Mouse (Mus musculus) myocyte (in vitro differentiated cells): ENCODE data around the gene Olfr195. TPM values are rescaled to one million over a fixed set of nuclear protein-coding genes. Genes with fewer than 3 reads are reported as not detected.

ENCODE experiments used
- H3K27me3 ChIP-seq: one replicate; pipeline ENCODE4 v1.6.1; 2011; ENCODE audit not compliant: control insufficient read depth, insufficient read depth, insufficient read length
- H3K36me3 ChIP-seq: one replicate; pipeline ENCODE4 v1.6.1; 2011; ENCODE audit not compliant: control insufficient read depth, insufficient read depth
- H3K4me2 ChIP-seq: one replicate; pipeline ENCODE4 v1.6.1; 2011; ENCODE audit warnings: low read depth, control low read depth
- H3K4me3 ChIP-seq: one replicate; pipeline ENCODE4 v1.5.1; 2011; ENCODE audit warnings: mild to moderate bottlenecking, control low read depth, moderate library complexity
- H3K79me2 ChIP-seq: one replicate; pipeline ENCODE4 v1.6.1; 2011; ENCODE audit not compliant: control insufficient read depth, insufficient read depth
- H3ac ChIP-seq: one replicate; pipeline ENCODE4 v1.6.1; 2011; ENCODE audit not compliant: control insufficient read depth, insufficient read length
- CEBPB ChIP-seq: IDR thresholded peaks from 2 replicates; pipeline ENCODE4 v1.6.1; 2011; ENCODE audit warnings: mild to moderate bottlenecking, moderate library complexity; ENCODE audit not compliant: poor library complexity, insufficient read depth, severe bottlenecking
- E2F4 ChIP-seq: IDR thresholded peaks from one replicate; pipeline ENCODE4 v1.6.1; 2011; ENCODE audit warnings: mild to moderate bottlenecking, control low read depth, moderate library complexity; ENCODE audit not compliant: insufficient read depth
- MAX ChIP-seq: IDR thresholded peaks from one replicate; pipeline ENCODE4 v1.6.1; 2011; ENCODE audit warnings: low read depth, mild to moderate bottlenecking, control low read depth
- MYOD1 ChIP-seq, 3 experiments: IDR thresholded peaks; one replicate each; pipeline ENCODE4 v1.6.1; 2011; ENCODE audit warnings: control low read depth in 2 of 3, low read depth in 2 of 3, mild to moderate bottlenecking in 2 of 3, moderate library complexity in 1 of 3; ENCODE audit not compliant: insufficient read length in 2 of 3, control insufficient read depth in 1 of 3
- MYOG ChIP-seq, 3 experiments: IDR thresholded peaks; one replicate each; pipeline ENCODE4 v1.6.1; 2011; ENCODE audit warnings: control low read depth in 2 of 3, low read depth in 2 of 3, mild to moderate bottlenecking in 2 of 3; ENCODE audit not compliant: insufficient read length in 2 of 3, control insufficient read depth in 1 of 3, insufficient read depth in 1 of 3
- POLR2A ChIP-seq: IDR thresholded peaks from one replicate; pipeline ENCODE4 v1.6.1; 2011; ENCODE audit warnings: low read depth, mild to moderate bottlenecking, control low read depth, moderate library complexity; ENCODE audit not compliant: insufficient read length
- POLR2AphosphoS2 ChIP-seq: IDR thresholded peaks from one replicate; pipeline ENCODE4 v1.6.1; 2011; ENCODE audit warnings: low read depth, control low read depth; ENCODE audit not compliant: insufficient read length
- REST ChIP-seq: IDR thresholded peaks from one replicate; pipeline ENCODE4 v1.6.1; 2011; ENCODE audit warnings: mild to moderate bottlenecking, control low read depth, moderate library complexity; ENCODE audit not compliant: insufficient read depth, insufficient read length
- SRF ChIP-seq: IDR thresholded peaks from one replicate; pipeline ENCODE4 v1.6.1; 2011; ENCODE audit warnings: low read depth; ENCODE audit not compliant: control insufficient read depth, insufficient read length
- TCF12 ChIP-seq: IDR thresholded peaks from one replicate; pipeline ENCODE4 v1.6.1; 2011; ENCODE audit warnings: mild to moderate bottlenecking, control low read depth; ENCODE audit not compliant: poor library complexity, insufficient read depth, severe bottlenecking
- TCF3 ChIP-seq: IDR thresholded peaks from one replicate; pipeline ENCODE4 v1.6.1; 2011; ENCODE audit warnings: low read depth, control low read depth; ENCODE audit not compliant: insufficient read length
- USF1 ChIP-seq: IDR thresholded peaks from one replicate; pipeline ENCODE4 v1.6.1; 2011; ENCODE audit warnings: low read depth, mild to moderate bottlenecking, control low read depth, moderate library complexity
- polyA plus RNA-seq: library from polyadenylated mRNA; unstranded; fragments of >200 nt; fragmentation: generic; extraction: Trizol; gene quantifications from one replicate; pipeline ENCODE4 v1.2.1, GENCODE M21; 2012; ENCODE audit warnings: missing spikeins

The Olfr195 gene
- polyA plus RNA-seq, 1 experiment, result not detected

- TF ChIP-seq MYOD1 (IDR thresholded peaks at IDR 0.05; ENCODE audit: control insufficient read depth in 1 of 3, insufficient read length in 2 of 3, low read depth in 2 of 3) (no peak), E2F4 (no peak), POLR2A (no peak), REST (no peak), TCF3 (no peak), TCF12 (no peak), MYOG (IDR thresholded peaks at IDR 0.05; ENCODE audit: control insufficient read depth in 1 of 3, insufficient read depth in 1 of 3, insufficient read length in 2 of 3, low read depth in 2 of 3) (no peak), USF1 (no peak), MAX (no peak), SRF (no peak)
- no peaks in the 10 kb centered on the region for H3K36me3 ChIP-seq
Measured at GRCm38 (mm10) chr16:59130740-59131139, 16.1 kb upstream of the Olfr195 start.

GRCm38 (mm10) chr16:59141105-59141504 lies 5.7 kb upstream of the Olfr195 start:
- Histone ChIP-seq H3K27me3 (no peaks in the 10 kb centered on the region), H3K36me3 (no peaks in the 10 kb centered on the region), H3K4me2 (no peak overlapping the region), H3K79me2 (no peaks in the 10 kb centered on the region), H3K4me3 (no peak overlapping the region), H3ac (no peak overlapping the region)
- TF ChIP-seq MAX (no peak), REST (no peak), USF1 (no peak), POLR2AphosphoS2 (no peak), E2F4 (no peak), MYOG (IDR thresholded peaks at IDR 0.05; ENCODE audit: control insufficient read depth in 1 of 3, insufficient read depth in 1 of 3, insufficient read length in 2 of 3, low read depth in 2 of 3) (no peak), TCF12 (no peak), TCF3 (no peak), CEBPB (no peak), MYOD1 (IDR thresholded peaks at IDR 0.05; ENCODE audit: control insufficient read depth in 1 of 3, insufficient read length in 2 of 3, low read depth in 2 of 3) (no peak), SRF (no peak), POLR2A (no peak)

More at GRCm38 (mm10) chr16:59130740-59131139, 16.1 kb upstream of the Olfr195 start:
- H3K79me2 ChIP-seq, result no peaks in the 10 kb centered on the region
- no peaks in the 10 kb centered on the region for H3K27me3 ChIP-seq
- H3K4me3 ChIP-seq, result no peak overlapping the region
- H3K4me2 ChIP-seq, result no peak overlapping the region
- no peak overlapping the region for H3ac ChIP-seq

DNA sequence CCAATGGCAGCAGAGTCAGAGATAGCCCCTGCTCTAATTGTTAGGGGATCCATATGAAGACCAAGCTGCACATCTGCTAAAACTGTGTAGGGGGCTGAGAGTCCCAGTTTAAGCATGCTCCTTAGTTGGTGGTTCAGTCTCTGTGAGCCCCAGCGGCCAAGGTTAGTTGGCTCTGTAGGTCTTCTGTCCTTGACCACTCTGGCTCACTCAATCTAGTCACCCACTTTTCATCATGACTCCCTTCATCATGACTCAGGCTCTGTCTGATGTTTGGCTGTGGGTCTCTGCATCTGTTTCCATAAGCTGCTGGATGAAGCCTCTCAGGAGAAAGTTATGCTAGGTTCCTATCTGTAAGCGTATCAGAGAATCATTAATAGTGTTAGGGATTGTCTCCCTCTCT lies 5.2 kb downstream of the Olfr195 start:
- no peaks in the 10 kb centered on the region for H3K27me3 ChIP-seq
- no peak overlapping the region for H3ac ChIP-seq
- TF ChIP-seq MYOG (IDR thresholded peaks at IDR 0.05; ENCODE audit: control insufficient read depth in 1 of 3, insufficient read depth in 1 of 3, insufficient read length in 2 of 3, low read depth in 2 of 3) (no peak), TCF3 (no peak), POLR2A (no peak), MAX (no peak), CEBPB (no peak), REST (no peak), SRF (no peak)
- H3K79me2 ChIP-seq, result no peaks in the 10 kb centered on the region
- no peak overlapping the region for H3K4me3 ChIP-seq
- H3K4me2 ChIP-seq, result no peak overlapping the region
- H3K36me3 ChIP-seq, result no peaks in the 10 kb centered on the region

- Histone ChIP-seq H3K27me3 (no peaks in the 10 kb centered on the region), H3K4me3 (no peak within 1 kb of the TSS), H3K4me2 (no peak within 1 kb of the TSS), H3K79me2 (no peaks in the 10 kb centered on the region), H3ac (no peak within 1 kb of the TSS), H3K36me3 (no peaks in the 10 kb centered on the region)
- no peak for TF ChIP-seq CEBPB
- no peak for TF ChIP-seq POLR2AphosphoS2
- TF ChIP-seq E2F4, result no peak
- TF ChIP-seq MYOG (IDR thresholded peaks at IDR 0.05; ENCODE audit: control insufficient read depth in 1 of 3, insufficient read depth in 1 of 3, insufficient read length in 2 of 3, low read depth in 2 of 3), result no peak
- no peak for TF ChIP-seq MYOD1 (IDR thresholded peaks at IDR 0.05; ENCODE audit: control insufficient read depth in 1 of 3, insufficient read length in 2 of 3, low read depth in 2 of 3)
- TF ChIP-seq TCF12, result no peak
- TF ChIP-seq SRF, result no peak
- TF ChIP-seq USF1, result no peak
- no peak for TF ChIP-seq MAX
- no peak for TF ChIP-seq TCF3
- no peak for TF ChIP-seq REST
- TF ChIP-seq POLR2A, result no peak
Measured at GRCm38 (mm10) chr16:59170354-59170753, 23.5 kb downstream of the Olfr195 start, which contains the start of gene Olfr196. TSS of gene Olfr196 (minus strand) at chr16:59170454.

Other genes with a start within 250 kb of the Olfr195 start
- gene Olfr181, start 218.3 kb upstream of the Olfr195 start, polyA plus RNA-seq, result not detected
- not detected for gene Olfr180, start 217.7 kb upstream of the Olfr195 start, polyA plus RNA-seq
- not detected for gene Olfr183, start 151.7 kb upstream of the Olfr195 start, polyA plus RNA-seq
- not detected for gene Olfr186, start 116.8 kb upstream of the Olfr195 start, polyA plus RNA-seq
- not detected for gene Olfr187, start 107.3 kb upstream of the Olfr195 start, polyA plus RNA-seq
- gene Olfr190, start 69.0 kb upstream of the Olfr195 start, polyA plus RNA-seq, result not detected
- not detected for gene Olfr191, start 57.2 kb upstream of the Olfr195 start, polyA plus RNA-seq
- not detected for gene Olfr193, start 35.2 kb upstream of the Olfr195 start, polyA plus RNA-seq
- not detected for gene Olfr194, start 26.0 kb upstream of the Olfr195 start, polyA plus RNA-seq
- gene Olfr196, start 23.4 kb downstream of the Olfr195 start, polyA plus RNA-seq, result not detected
- not detected for gene Olfr198, start 56.5 kb downstream of the Olfr195 start, polyA plus RNA-seq
- not detected for gene Olfr199, start 72.7 kb downstream of the Olfr195 start, polyA plus RNA-seq
- not detected for gene Olfr201, start 125.6 kb downstream of the Olfr195 start, polyA plus RNA-seq
- gene Olfr202, start 139.7 kb downstream of the Olfr195 start, polyA plus RNA-seq, result not detected
- gene Olfr203, start 151.8 kb downstream of the Olfr195 start, polyA plus RNA-seq, result not detected
- gene Olfr204, start 171.2 kb downstream of the Olfr195 start, polyA plus RNA-seq, result not detected
- gene Olfr205, start 184.1 kb downstream of the Olfr195 start, polyA plus RNA-seq, result not detected
- gene Olfr206, start 202.2 kb downstream of the Olfr195 start, polyA plus RNA-seq, result not detected
- gene Olfr209, start 216.9 kb downstream of the Olfr195 start, polyA plus RNA-seq, result not detected